Mouse (Mus musculus): ENCODE results near the gene 2310030G06Rik. TPM values are rescaled to one million over a fixed set of nuclear protein-coding genes. Genes with fewer than 3 reads are reported as not detected.

2310030G06Rik gene
- not detected for total RNA-seq (2018; cell fraction: chromatin; rRNA removed)
- total RNA-seq (2018; cell fraction: cytosol; rRNA removed): not detected
- not detected for total RNA-seq (2018; cell fraction: nucleus; rRNA removed)
- not detected in 3 replicates for polyA plus RNA-seq (2018)

DNA sequence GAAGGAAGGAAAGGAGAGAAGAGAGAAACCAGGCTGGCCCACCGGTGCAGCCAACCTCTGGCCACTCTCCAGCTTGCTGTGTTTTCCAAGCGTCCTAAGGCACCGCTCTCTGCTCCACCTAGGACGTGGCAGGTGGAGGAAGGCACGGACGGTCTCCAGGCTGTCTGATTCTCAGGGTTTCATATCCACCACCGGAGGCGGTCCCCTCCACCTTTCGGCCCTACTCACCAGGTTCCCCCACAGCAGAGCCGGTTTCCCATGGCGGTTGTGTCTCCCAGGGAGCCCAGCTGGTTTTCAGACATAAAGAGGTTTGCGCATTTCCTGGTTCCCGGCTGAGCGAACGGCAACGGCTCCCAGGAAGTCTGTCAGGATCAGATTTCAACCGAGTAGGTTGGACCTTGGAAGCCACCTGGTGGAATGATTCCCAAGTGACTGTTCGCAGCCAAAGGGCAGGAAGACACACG, at the start of gene 2310030G06Rik:
2310030G06Rik (minus strand) TSS at position 323 of the 464 bp plus-strand sequence.
- H3K27ac ChIP-seq: no peak within 1 kb of the TSS
- H3K79me2 ChIP-seq (ENCODE audit: inconsistent target): no peaks in the 10 kb centered on the region
- H3K36me3 ChIP-seq (ENCODE audit: inconsistent target): no peaks in the 10 kb centered on the region
- 18% methylated on average over 19 of the region's 19 CpGs for WGBS (ENCODE audit: missing documents)
- no peak within 1 kb of the TSS for H3K4me3 ChIP-seq (ENCODE audit: inconsistent target)

DNA sequence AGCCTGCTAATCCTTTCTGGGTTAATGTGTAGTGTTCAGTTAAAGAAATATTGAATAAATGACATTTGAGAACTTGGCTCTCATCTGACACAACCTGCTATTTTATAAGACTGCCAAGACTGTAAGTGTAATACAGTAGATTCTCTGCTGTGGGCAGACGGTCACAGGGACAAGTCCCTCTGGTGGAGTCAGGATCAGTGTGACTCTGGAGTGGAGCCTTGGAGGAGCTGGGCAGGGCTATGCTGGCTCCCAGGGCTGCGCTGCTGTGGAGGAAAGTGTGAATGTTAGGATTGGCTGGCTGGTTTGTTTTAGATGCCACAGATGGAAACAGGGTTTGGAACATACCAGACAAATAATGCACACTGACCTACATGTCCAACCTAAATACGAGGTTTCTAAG, 48.9 kb upstream of the 2310030G06Rik start:
- Histone ChIP-seq H3K27ac (no peak overlapping the region), H3K4me3 (ENCODE audit: inconsistent target) (no peak overlapping the region), H3K79me2 (ENCODE audit: inconsistent target) (no peaks in the 10 kb centered on the region), H3K36me3 (ENCODE audit: inconsistent target) (peaks cover 30% of the 10 kb centered on the region)
- 96% methylated on average over 3 of the region's 3 CpGs for WGBS (ENCODE audit: missing documents)

DNA sequence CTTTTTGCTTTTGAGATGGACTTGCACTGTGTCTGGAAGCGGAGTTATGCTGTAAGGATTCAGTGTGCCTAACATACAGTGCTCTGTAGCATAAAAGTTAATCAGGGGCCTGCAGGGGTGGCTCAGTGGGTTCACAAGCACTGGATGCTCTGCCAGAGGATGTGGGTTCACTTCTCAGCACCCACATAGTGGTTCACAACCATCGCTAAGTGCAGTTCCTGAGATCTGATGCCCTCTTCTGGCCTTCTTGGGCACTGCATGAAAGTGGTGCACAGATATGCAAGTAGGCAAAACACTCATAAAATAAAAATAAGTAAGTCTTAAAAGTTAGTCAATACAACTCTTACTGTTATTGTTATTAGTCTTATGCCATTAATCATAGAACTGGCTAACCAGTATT, 35.8 kb upstream of the 2310030G06Rik start:
- Histone ChIP-seq H3K36me3 (ENCODE audit: inconsistent target) (peaks cover 39% of the 10 kb centered on the region; the same call in 1 of the 2 replicates), H3K27ac (no peak overlapping the region)
- 76% methylated on average over 2 of the region's 2 CpGs for WGBS (ENCODE audit: missing documents)

GRCm38 (mm10) chr9:50776162-50776760, 29.9 kb upstream of the 2310030G06Rik start:
- 66% methylated on average over 11 of the region's 11 CpGs for WGBS (ENCODE audit: missing documents)

More for the DNA sequence above, 35.8 kb upstream of the 2310030G06Rik start:
- H3K79me2 ChIP-seq (ENCODE audit: inconsistent target): no peaks in the 10 kb centered on the region
- no peak overlapping the region for H3K4me3 ChIP-seq (ENCODE audit: inconsistent target)

DNA sequence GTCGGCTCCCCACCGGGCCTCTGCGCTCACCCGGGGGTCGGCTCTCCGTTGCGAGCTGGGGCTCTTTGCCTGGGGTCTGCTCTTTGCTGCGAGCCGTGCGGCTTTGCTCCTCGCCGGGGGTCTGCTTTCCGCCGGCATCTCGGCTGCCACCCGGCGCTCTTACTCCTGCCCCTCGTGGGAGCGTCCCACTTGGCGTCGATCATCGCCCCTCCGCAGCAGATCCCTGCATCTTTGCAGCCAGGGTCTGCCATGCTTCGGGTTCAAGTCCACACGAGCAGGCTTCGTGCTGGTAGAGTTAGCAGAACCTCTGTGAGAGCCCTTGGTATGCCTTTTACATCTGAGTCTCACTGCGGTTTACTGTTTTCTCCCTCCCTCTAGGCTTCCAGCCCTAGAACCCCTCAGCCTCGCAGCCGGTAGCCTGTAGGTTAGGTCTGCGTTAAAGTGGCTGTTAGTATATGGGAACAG, 29.4 kb upstream of the 2310030G06Rik start:
- peak overlapping the region; percentile 48 for H3K4me3 ChIP-seq (ENCODE audit: inconsistent target)
- no peak overlapping the region for H3K27ac ChIP-seq
- H3K79me2 ChIP-seq (ENCODE audit: inconsistent target): no peaks in the 10 kb centered on the region; the same call in 1 of the 2 replicates
- no peaks in the 10 kb centered on the region; the same call in 1 of the 2 replicates for H3K36me3 ChIP-seq (ENCODE audit: inconsistent target)
- WGBS (ENCODE audit: missing documents): under 1% methylated on average over 27 of the region's 30 CpGs

More at GRCm38 (mm10) chr9:50776162-50776760, 29.9 kb upstream of the 2310030G06Rik start:
- Histone ChIP-seq H3K4me3 (ENCODE audit: inconsistent target) (peak overlapping the region; percentile 48), H3K36me3 (ENCODE audit: inconsistent target) (no peaks in the 10 kb centered on the region; the same call in 1 of the 2 replicates), H3K79me2 (ENCODE audit: inconsistent target) (no peaks in the 10 kb centered on the region; the same call in 1 of the 2 replicates), H3K27ac (no peak overlapping the region)

DNA sequence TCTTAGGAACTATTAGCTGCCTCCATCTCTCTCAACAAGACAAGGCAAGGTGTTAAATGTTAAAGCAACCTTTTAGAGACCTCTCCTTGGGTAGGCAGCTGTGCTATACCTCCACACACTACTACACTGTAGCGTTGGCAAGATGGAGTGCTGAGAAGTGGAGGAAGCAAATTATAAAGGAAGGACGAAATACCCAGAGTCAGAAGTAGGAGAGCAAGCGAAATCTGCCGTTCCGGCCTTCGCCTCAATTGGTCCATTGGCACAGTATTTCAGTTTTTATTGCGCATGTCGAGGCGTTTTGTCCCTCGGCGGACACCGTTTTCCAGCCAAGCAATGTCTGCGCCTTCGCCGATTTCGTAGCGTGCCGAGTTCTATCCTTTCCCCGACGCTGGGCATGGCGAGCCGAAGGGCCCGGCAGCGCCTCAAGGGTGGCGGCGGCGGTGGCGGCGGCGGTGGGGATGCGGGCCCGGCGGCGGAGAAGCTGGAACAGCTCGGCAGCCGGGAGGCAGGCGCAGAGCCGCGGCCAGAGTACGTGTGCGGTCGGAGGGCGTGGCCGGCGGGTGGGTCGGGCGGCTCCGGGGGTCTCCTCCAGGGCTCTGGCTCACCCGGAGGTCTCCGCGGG, 28.8 kb upstream of the 2310030G06Rik start, which contains the start of the genes Alg9 and 1110032A03Rik:
Alg9 (plus strand) TSS at position 29 of the 622 bp plus-strand sequence.
1110032A03Rik (minus strand) TSS at position 530 of the 622 bp plus-strand sequence.
- H3K4me3 ChIP-seq (ENCODE audit: inconsistent target): peak within 1 kb of the TSS; percentile 48
- H3K79me2 ChIP-seq (ENCODE audit: inconsistent target): no peaks in the 10 kb centered on the region; the same call in 1 of the 2 replicates
- peak within 1 kb of the TSS; percentile 65 for H3K27ac ChIP-seq
- H3K36me3 ChIP-seq (ENCODE audit: inconsistent target): no peaks in the 10 kb centered on the region
- under 1% methylated on average over 50 of the region's 51 CpGs for WGBS (ENCODE audit: missing documents)

- 8% methylated on average over 4 of the region's 4 CpGs for WGBS (ENCODE audit: missing documents)
- Histone ChIP-seq H3K27ac (peak overlapping the region; percentile 65), H3K4me3 (ENCODE audit: inconsistent target) (peak overlapping the region; percentile 45; the same call in 1 of the 2 replicates), H3K36me3 (ENCODE audit: inconsistent target) (no peaks in the 10 kb centered on the region), H3K79me2 (ENCODE audit: inconsistent target) (no peaks in the 10 kb centered on the region; the same call in 1 of the 2 replicates)
Observed at GRCm38 (mm10) chr9:50774026-50774462, 27.7 kb upstream of the 2310030G06Rik start.

DNA sequence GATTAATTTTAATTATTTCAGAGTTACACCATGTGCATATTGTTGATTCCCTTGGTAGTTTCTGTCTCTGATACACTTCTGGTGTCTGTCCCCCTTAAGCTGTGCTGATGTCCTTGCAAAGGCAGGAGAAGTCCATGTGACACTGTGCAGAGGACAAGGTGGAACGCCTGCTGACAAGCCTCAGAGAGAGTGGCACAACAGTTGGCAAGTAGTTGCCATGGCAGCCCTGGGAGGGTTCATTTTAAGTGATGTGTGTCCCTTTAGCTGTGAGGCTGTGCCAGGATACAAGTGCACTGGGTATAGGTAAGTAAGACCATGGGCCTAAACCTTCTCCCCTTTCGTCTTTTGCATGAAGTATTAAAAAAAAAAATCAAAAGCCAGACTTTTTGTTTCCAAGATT, 23.7 kb upstream of the 2310030G06Rik start:
- H3K36me3 ChIP-seq (ENCODE audit: inconsistent target): no peaks in the 10 kb centered on the region
- no peak overlapping the region for H3K4me3 ChIP-seq (ENCODE audit: inconsistent target)
- 100% methylated on average over 2 of the region's 2 CpGs for WGBS (ENCODE audit: missing documents)
- H3K79me2 ChIP-seq (ENCODE audit: inconsistent target): no peaks in the 10 kb centered on the region; the same call in 1 of the 2 replicates
- no peak overlapping the region for H3K27ac ChIP-seq

- Histone ChIP-seq H3K27ac (peak within 1 kb of the TSS; percentile 76), H3K36me3 (ENCODE audit: inconsistent target) (no peaks in the 10 kb centered on the region), H3K79me2 (ENCODE audit: inconsistent target) (no peaks in the 10 kb centered on the region; the same call in 1 of the 2 replicates), H3K4me3 (ENCODE audit: inconsistent target) (peak within 1 kb of the TSS; percentile 63)
- 3% methylated on average over 59 of the region's 59 CpGs for WGBS (ENCODE audit: missing documents)
Observed at GRCm38 (mm10) chr9:50768107-50769002, 22.0 kb upstream of the 2310030G06Rik start, which contains the start of gene Fdxacb1. TSS of gene Fdxacb1 (plus strand) at chr9:50768236.

DNA sequence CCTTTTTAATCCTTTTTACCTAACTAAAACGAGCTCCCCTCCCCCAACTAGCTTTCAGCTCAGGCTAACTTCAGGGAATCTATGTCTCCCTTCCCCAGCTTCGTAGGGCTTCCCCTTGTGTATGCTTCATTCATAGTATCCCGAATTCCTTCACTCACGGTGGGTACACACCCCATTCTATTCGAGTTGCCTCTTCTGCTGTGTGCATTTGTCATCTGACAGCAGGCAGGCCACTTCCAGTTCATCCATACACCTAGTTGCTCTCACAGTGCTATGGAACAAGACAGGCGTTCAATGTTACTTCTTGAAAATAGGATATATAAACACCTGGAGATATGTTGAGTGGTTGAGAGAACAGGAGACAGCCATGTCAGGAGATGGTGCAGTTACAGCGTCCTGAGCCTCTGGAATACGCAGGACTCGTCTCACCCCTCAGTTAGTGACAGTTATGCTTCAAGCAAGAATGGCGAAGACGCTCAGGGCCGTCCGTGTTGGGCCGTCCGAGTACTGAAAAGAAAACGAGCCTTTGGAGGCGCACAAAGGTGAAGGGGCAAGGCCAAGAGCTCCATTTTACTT, 21.3 kb upstream of the 2310030G06Rik start:
- H3K79me2 ChIP-seq (ENCODE audit: inconsistent target): no peaks in the 10 kb centered on the region; the same call in 1 of the 2 replicates
- 4% methylated on average over 17 of the region's 17 CpGs for WGBS (ENCODE audit: missing documents)
- no peaks in the 10 kb centered on the region for H3K36me3 ChIP-seq (ENCODE audit: inconsistent target)
- H3K4me3 ChIP-seq (ENCODE audit: inconsistent target): peak overlapping the region; percentile 63
- H3K27ac ChIP-seq: peak overlapping the region; percentile 76

GRCm38 (mm10) chr9:50763331-50763730, 17.0 kb upstream of the 2310030G06Rik start:
- 90% methylated on average over 1 of the region's 1 CpGs for WGBS (ENCODE audit: missing documents)
- no peak overlapping the region for H3K27ac ChIP-seq
- H3K36me3 ChIP-seq (ENCODE audit: inconsistent target): no peaks in the 10 kb centered on the region
- no peak overlapping the region for H3K4me3 ChIP-seq (ENCODE audit: inconsistent target)
- H3K79me2 ChIP-seq (ENCODE audit: inconsistent target): no peaks in the 10 kb centered on the region

GRCm38 (mm10) chr9:50761520-50762243, 15.3 kb upstream of the 2310030G06Rik start:
- Histone ChIP-seq H3K36me3 (ENCODE audit: inconsistent target) (no peaks in the 10 kb centered on the region), H3K79me2 (ENCODE audit: inconsistent target) (no peaks in the 10 kb centered on the region), H3K4me3 (ENCODE audit: inconsistent target) (no peak overlapping the region), H3K27ac (no peak overlapping the region)
- WGBS (ENCODE audit: missing documents): 71% methylated on average over 6 of the region's 6 CpGs

GRCm38 (mm10) chr9:50756711-50757110, 10.4 kb upstream of the 2310030G06Rik start:
- Histone ChIP-seq H3K36me3 (ENCODE audit: inconsistent target) (no peaks in the 10 kb centered on the region), H3K4me3 (ENCODE audit: inconsistent target) (no peak overlapping the region), H3K79me2 (ENCODE audit: inconsistent target) (no peaks in the 10 kb centered on the region), H3K27ac (no peak overlapping the region)
- 80% methylated on average over 5 of the region's 5 CpGs for WGBS (ENCODE audit: missing documents)

All from macrophage (primary cell).